Mouse (Mus musculus): ENCODE measurements around the gene Fam20b. TPM values are rescaled to one million over a fixed set of nuclear protein-coding genes. Genes with fewer than 3 reads are reported as not detected.

The Fam20b gene
- polyA plus RNA-seq, 1 experiment from 2014 or later = 37.3 TPM

- Histone ChIP-seq H3K4me2 (replicated peaks; ENCODE audit: low read depth, low read length) (no peak overlapping the region), H3K9me3 (ENCODE audit: control insufficient read depth, low read length) (no peaks in the 10 kb centered on the region), H3K4me1 (ENCODE audit: control insufficient read depth, insufficient read depth, low read length) (0 out of 2 replicates have a peak, but pooled peaks cover 3% of the 10 kb centered on the region), H3K4me3 (ENCODE audit: low read length) (no peak overlapping the region), H3K27me3 (ENCODE audit: control insufficient read depth, insufficient read depth, low read length) (no peaks in the 10 kb centered on the region), H3K9ac (ENCODE audit: low read depth, low read length) (no peak overlapping the region; the same call in 1 of the 2 replicates), H3K36me3 (ENCODE audit: control insufficient read depth, insufficient read depth, low read length) (no peaks in the 10 kb centered on the region; the same call in 1 of the 2 replicates), H3K27ac (ENCODE audit: low read depth, low read length) (peak overlapping the region; percentile 47; the same call in 1 of the 2 replicates)
- peak; percentile 50; the same call in 1 of the 2 replicates for ATAC-seq (ENCODE audit: low FRiP score, low TSS enrichment)
- WGBS = 55% methylated on average over 13 of the region's 13 CpGs
Observed at GRCm38 (mm10) chr1:156654735-156655530, 64.0 kb downstream of the Fam20b start.

GRCm38 (mm10) chr1:156652189-156652822 is 66.6 kb downstream of the Fam20b start:
- H3K27ac ChIP-seq (ENCODE audit: low read depth, low read length) = no peak overlapping the region
- 0 out of 2 replicates have a peak, but pooled peaks cover 3% of the 10 kb centered on the region for H3K4me1 ChIP-seq (ENCODE audit: control insufficient read depth, insufficient read depth, low read length)
- H3K4me2 ChIP-seq (replicated peaks; ENCODE audit: low read depth, low read length) = no peak overlapping the region
- H3K27me3 ChIP-seq (ENCODE audit: control insufficient read depth, insufficient read depth, low read length) = no peaks in the 10 kb centered on the region
- WGBS = 63% methylated on average over 6 of the region's 6 CpGs
- no peak overlapping the region for H3K4me3 ChIP-seq (ENCODE audit: low read length)
- no peaks in the 10 kb centered on the region for H3K9me3 ChIP-seq (ENCODE audit: control insufficient read depth, low read length)
- H3K36me3 ChIP-seq (ENCODE audit: control insufficient read depth, insufficient read depth, low read length) = no peaks in the 10 kb centered on the region; the same call in 1 of the 2 replicates
- ATAC-seq (ENCODE audit: low FRiP score, low TSS enrichment) = no peak
- no peak overlapping the region for H3K9ac ChIP-seq (ENCODE audit: low read depth, low read length)

- Histone ChIP-seq H3K4me1 (ENCODE audit: control insufficient read depth, insufficient read depth, low read length) (0 out of 2 replicates have a peak, but pooled peaks cover 3% of the 10 kb centered on the region), H3K4me3 (ENCODE audit: low read length) (no peak overlapping the region), H3K4me2 (replicated peaks; ENCODE audit: low read depth, low read length) (no peak overlapping the region), H3K27me3 (ENCODE audit: control insufficient read depth, insufficient read depth, low read length) (no peaks in the 10 kb centered on the region), H3K9ac (ENCODE audit: low read depth, low read length) (no peak overlapping the region), H3K9me3 (ENCODE audit: control insufficient read depth, low read length) (no peaks in the 10 kb centered on the region), H3K36me3 (ENCODE audit: control insufficient read depth, insufficient read depth, low read length) (no peaks in the 10 kb centered on the region; the same call in 1 of the 2 replicates), H3K27ac (ENCODE audit: low read depth, low read length) (no peak overlapping the region)
- no peak for ATAC-seq (ENCODE audit: low FRiP score, low TSS enrichment)
- WGBS = 85% methylated on average over 9 of the region's 9 CpGs
Observed at GRCm38 (mm10) chr1:156650631-156651030, 68.3 kb downstream of the Fam20b start.

- Histone ChIP-seq H3K36me3 (ENCODE audit: control insufficient read depth, insufficient read depth, low read length) (peaks cover 6% of the 10 kb centered on the region; the same call in 1 of the 2 replicates), H3K4me2 (replicated peaks; ENCODE audit: low read depth, low read length) (no peak overlapping the region), H3K9me3 (ENCODE audit: control insufficient read depth, low read length) (no peaks in the 10 kb centered on the region), H3K9ac (ENCODE audit: low read depth, low read length) (no peak overlapping the region), H3K4me3 (ENCODE audit: low read length) (no peak overlapping the region), H3K27me3 (ENCODE audit: control insufficient read depth, insufficient read depth, low read length) (no peaks in the 10 kb centered on the region), H3K27ac (ENCODE audit: low read depth, low read length) (no peak overlapping the region), H3K4me1 (ENCODE audit: control insufficient read depth, insufficient read depth, low read length) (no peaks in the 10 kb centered on the region)
- no peak for ATAC-seq (ENCODE audit: low FRiP score, low TSS enrichment)
- WGBS = 39% methylated on average over 2 of the region's 2 CpGs
Observed at GRCm38 (mm10) chr1:156648705-156649104, 70.2 kb downstream of the Fam20b start.

- no peak for ATAC-seq (ENCODE audit: low FRiP score, low TSS enrichment)
- Histone ChIP-seq H3K4me3 (ENCODE audit: low read length) (no peak overlapping the region), H3K4me1 (ENCODE audit: control insufficient read depth, insufficient read depth, low read length) (no peaks in the 10 kb centered on the region), H3K36me3 (ENCODE audit: control insufficient read depth, insufficient read depth, low read length) (peaks cover 27% of the 10 kb centered on the region), H3K27ac (ENCODE audit: low read depth, low read length) (no peak overlapping the region), H3K27me3 (ENCODE audit: control insufficient read depth, insufficient read depth, low read length) (no peaks in the 10 kb centered on the region), H3K4me2 (replicated peaks; ENCODE audit: low read depth, low read length) (no peak overlapping the region), H3K9ac (ENCODE audit: low read depth, low read length) (no peak overlapping the region), H3K9me3 (ENCODE audit: control insufficient read depth, low read length) (no peaks in the 10 kb centered on the region)
- WGBS = 88% methylated on average over 4 of the region's 4 CpGs
Observed at GRCm38 (mm10) chr1:156645971-156646370, 72.9 kb downstream of the Fam20b start.

GRCm38 (mm10) chr1:156644780-156645523 is 73.9 kb downstream of the Fam20b start:
- Histone ChIP-seq H3K36me3 (ENCODE audit: control insufficient read depth, insufficient read depth, low read length) (peaks cover 37% of the 10 kb centered on the region), H3K9me3 (ENCODE audit: control insufficient read depth, low read length) (no peaks in the 10 kb centered on the region), H3K27ac (ENCODE audit: low read depth, low read length) (no peak overlapping the region), H3K4me2 (replicated peaks; ENCODE audit: low read depth, low read length) (no peak overlapping the region), H3K4me3 (ENCODE audit: low read length) (no peak overlapping the region), H3K9ac (ENCODE audit: low read depth, low read length) (no peak overlapping the region), H3K4me1 (ENCODE audit: control insufficient read depth, insufficient read depth, low read length) (no peaks in the 10 kb centered on the region), H3K27me3 (ENCODE audit: control insufficient read depth, insufficient read depth, low read length) (no peaks in the 10 kb centered on the region)
- 59% methylated on average over 13 of the region's 13 CpGs for whole genome bisulfite sequencing
- no peak for ATAC-seq (ENCODE audit: low FRiP score, low TSS enrichment)

GRCm38 (mm10) chr1:156644061-156644460 is 74.8 kb downstream of the Fam20b start:
- 59% methylated on average over 10 of the region's 10 CpGs for WGBS
- H3K9ac ChIP-seq (ENCODE audit: low read depth, low read length) = no peak overlapping the region
- no peaks in the 10 kb centered on the region for H3K9me3 ChIP-seq (ENCODE audit: control insufficient read depth, low read length)
- H3K4me1 ChIP-seq (ENCODE audit: control insufficient read depth, insufficient read depth, low read length) = no peaks in the 10 kb centered on the region
- H3K36me3 ChIP-seq (ENCODE audit: control insufficient read depth, insufficient read depth, low read length) = peaks cover 40% of the 10 kb centered on the region
- H3K4me3 ChIP-seq (ENCODE audit: low read length) = no peak overlapping the region
- H3K4me2 ChIP-seq (replicated peaks; ENCODE audit: low read depth, low read length) = no peak overlapping the region
- no peak for ATAC-seq (ENCODE audit: low FRiP score, low TSS enrichment)
- H3K27ac ChIP-seq (ENCODE audit: low read depth, low read length) = no peak overlapping the region
- H3K27me3 ChIP-seq (ENCODE audit: control insufficient read depth, insufficient read depth, low read length) = no peaks in the 10 kb centered on the region

- H3K9me3 ChIP-seq (ENCODE audit: control insufficient read depth, low read length) = no peaks in the 10 kb centered on the region
- no peaks in the 10 kb centered on the region for H3K4me1 ChIP-seq (ENCODE audit: control insufficient read depth, insufficient read depth, low read length)
- no peak overlapping the region for H3K9ac ChIP-seq (ENCODE audit: low read depth, low read length)
- no peak overlapping the region for H3K4me3 ChIP-seq (ENCODE audit: low read length)
- H3K27me3 ChIP-seq (ENCODE audit: control insufficient read depth, insufficient read depth, low read length) = no peaks in the 10 kb centered on the region
- H3K27ac ChIP-seq (ENCODE audit: low read depth, low read length) = no peak overlapping the region
- H3K4me2 ChIP-seq (replicated peaks; ENCODE audit: low read depth, low read length) = no peak overlapping the region
- 49% methylated on average over 12 of the region's 12 CpGs for WGBS
- ATAC-seq (ENCODE audit: low FRiP score, low TSS enrichment) = no peak
- peaks cover 46% of the 10 kb centered on the region for H3K36me3 ChIP-seq (ENCODE audit: control insufficient read depth, insufficient read depth, low read length)
Observed at GRCm38 (mm10) chr1:156642813-156643212, 76.1 kb downstream of the Fam20b start.
